Mouse (Mus musculus) T-cell, adult 2 months (primary cell): ENCODE measurements around the gene Gm20517.

ENCODE experiments used
- DNase-seq: peaks from one replicate; pipeline ENCODE4 v3.0.0; 2022; ENCODE audit warnings: low spot score

Gm20517 gene

DNA sequence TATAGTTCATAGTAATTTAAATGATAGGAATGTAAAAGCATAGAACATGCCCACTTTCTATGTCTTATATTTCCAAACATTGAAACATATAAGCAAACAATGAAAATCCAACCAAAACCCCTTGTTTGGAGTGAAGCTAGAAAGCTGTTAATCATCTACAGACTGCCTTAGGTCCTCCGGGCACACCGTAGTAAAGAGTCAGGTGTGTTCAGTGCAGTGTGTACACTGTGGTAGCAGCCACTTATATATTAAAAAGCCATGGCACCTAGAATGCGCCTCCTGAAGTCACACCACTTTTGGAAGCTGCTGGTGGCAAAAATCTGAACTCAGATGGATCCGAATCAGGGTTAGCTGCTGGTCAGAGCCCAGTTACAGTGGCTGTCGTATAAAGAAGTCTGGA is 66.8 kb downstream of the Gm20517 start:
- DNase-seq, result no peak

- no peak for DNase-seq
Observed at GRCm38 (mm10) chr17:47678702-47679101, 67.3 kb downstream of the Gm20517 start.

GRCm38 (mm10) chr17:47682836-47683235 is 71.4 kb downstream of the Gm20517 start:
- no peak for DNase-seq

GRCm38 (mm10) chr17:47687409-47688343 is 76.3 kb downstream of the Gm20517 start:
- DNase-seq, result peak; percentile 95

DNA sequence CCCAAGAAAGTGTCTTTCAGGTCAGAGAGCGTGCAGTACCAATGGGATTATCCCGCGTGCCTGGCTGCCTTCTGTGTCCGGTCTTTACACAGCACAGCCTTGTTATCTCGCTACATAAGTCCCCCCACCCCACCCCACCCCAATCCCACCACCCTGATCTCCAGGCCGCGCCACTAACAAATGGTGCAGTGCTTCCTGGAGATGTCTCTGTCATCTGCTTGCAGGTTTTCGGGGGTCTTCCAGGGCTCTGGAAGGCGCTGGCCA is 76.9 kb downstream of the Gm20517 start, which contains the start of gene Tomm6:
Gene Tomm6 (minus strand): TSS at position 43 of the 264 bp plus-strand sequence.
- DNase-seq, result no peak

- DNase-seq, result peak; percentile 40
Observed at GRCm38 (mm10) chr17:47688608-47689575, 77.5 kb downstream of the Gm20517 start, which contains the start of gene Frs3. Gene Frs3, plus strand, starts transcription at chr17:47689030.

DNA sequence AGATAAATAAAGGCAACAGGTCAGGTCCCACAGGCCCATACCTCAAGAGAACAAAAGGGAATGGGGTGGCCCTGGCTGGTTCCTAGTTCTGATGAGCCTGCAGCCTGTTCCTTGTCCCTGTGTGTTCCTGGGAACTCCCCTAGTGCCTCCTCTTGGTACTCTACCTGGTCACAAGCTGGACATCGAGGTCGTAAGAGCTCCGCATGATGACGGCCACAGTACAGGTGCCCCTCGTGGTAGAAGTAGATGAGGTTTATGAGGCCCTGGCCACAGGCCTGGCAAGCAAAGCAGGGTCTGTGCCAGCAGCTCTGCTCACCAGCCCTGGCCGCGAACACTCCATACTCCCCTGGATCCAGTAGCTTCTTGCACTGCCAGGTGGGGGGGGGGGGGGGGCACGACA is 78.5 kb downstream of the Gm20517 start:
- no peak for DNase-seq

GRCm38 (mm10) chr17:47691650-47692049 is 80.3 kb downstream of the Gm20517 start:
- no peak for DNase-seq

DNA sequence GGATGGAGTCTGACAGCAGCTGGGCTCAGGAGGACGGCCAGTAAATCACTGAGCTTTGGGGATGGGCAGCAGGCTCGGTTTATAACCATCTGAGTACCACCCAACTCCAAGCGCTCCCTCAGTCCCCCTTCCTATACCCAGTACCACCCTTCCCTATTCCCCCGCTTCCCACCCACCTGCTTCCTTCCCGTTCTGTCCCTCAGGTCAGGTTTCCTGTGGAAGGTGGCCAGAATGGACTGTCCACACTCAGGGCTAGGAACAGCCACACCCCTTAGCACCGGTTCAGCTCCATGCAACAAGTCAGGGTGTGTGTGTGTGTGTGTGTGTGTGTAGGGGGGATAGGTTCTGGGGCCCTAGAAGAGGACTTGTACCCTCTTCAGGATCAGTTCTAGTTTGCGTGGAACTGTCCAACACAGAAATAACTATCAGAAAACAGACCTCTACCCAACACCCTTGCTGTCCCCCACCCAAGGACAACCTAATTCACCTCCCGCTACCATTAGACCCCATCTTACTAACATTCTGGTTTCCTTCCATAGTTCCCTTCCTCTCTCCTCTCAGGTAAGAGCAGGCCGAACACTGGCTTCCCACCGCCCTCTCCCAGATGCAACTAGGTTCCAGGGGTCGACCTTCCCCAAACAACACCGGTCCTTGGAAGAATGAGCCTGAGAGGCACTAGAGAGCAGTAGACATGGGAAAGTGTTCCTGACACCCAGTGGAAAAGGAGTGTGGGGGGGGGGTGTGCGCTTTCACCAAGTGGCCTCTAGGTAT is 82.5 kb downstream of the Gm20517 start:
- no peak for DNase-seq

DNA sequence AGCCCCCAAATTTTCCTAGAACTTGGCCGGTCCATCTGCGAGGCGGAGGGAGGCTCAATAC is 82.9 kb downstream of the Gm20517 start, which contains the start of gene Gm21981:
Gene Gm21981 (minus strand): TSS at position 14 of the 61 bp plus-strand sequence.
- no peak for DNase-seq

DNA sequence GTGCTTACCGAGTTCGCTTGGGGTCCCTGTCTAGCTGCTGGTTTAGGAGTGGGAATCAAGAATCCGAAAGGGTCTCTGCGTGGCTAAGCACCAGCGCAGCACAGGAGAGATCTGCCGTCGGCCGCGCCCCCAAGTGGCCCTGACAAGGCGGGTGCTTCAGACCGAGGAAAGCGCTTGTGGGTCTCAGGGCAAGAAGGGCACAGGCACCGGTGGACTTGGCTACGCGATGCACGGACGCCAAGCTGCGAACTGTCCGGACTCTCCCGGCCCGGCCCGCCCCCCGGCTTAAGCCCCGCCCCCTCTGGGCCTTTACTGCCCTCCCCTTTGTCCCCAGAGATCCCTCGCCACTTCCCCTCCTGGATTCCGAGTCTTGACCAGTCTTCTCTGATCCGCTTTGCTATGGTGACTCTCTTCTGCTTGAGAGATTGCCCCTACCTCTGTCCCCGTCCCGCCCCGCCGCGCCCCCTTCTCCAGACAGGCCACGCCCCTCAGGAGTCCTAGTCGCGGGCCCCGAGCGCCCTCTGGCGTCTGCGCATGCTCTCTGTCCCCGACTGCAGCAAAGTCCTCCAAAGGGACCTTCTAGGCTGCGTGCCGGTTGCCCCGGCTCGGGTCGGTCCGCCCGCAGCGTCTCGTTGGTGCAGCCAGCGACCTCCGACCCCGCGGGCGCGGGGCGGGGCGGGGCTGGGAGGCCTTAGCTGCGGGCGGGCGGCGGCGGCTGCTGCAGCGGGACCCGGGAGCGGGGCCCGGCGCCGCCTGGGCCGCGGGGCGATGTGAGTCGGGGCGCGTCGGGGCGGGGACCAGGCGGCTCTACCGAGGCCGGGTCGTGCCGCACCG is 83.3 kb downstream of the Gm20517 start, which contains the start of gene Prickle4:
Gene Prickle4 (minus strand): TSS at position 234 of the 834 bp plus-strand sequence.
- peak; percentile 94 for DNase-seq

- DNase-seq, result no peak
Observed at GRCm38 (mm10) chr17:47695337-47695710, 83.9 kb downstream of the Gm20517 start.

DNA sequence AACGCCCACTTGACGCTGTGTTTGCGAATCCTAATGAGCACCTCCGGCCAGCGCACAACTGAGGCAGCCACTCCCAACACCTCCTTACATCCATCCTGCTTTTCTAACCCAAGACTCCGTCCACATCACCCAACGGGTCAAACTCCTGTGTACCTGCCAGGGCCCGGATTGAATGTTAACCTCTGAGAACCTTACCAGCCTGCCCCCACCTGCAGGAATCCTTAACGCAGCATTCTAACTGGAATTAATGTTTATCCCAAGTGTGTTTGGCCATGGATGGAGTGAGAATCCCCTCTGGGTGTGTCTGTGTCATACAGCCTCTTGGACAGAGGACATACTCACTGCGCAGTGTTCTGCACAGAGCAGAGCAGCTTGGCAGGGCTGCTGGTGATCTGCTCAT is 86.8 kb downstream of the Gm20517 start:
- no peak for DNase-seq

GRCm38 (mm10) chr17:47699055-47699454 is 87.7 kb downstream of the Gm20517 start:
- no peak for DNase-seq

GRCm38 (mm10) chr17:47701793-47702192 is 90.4 kb downstream of the Gm20517 start:
- no peak for DNase-seq

GRCm38 (mm10) chr17:47702548-47703345 is 91.4 kb downstream of the Gm20517 start:
- no peak for DNase-seq

GRCm38 (mm10) chr17:47703556-47703955 is 92.2 kb downstream of the Gm20517 start:
- DNase-seq, result no peak

DNA sequence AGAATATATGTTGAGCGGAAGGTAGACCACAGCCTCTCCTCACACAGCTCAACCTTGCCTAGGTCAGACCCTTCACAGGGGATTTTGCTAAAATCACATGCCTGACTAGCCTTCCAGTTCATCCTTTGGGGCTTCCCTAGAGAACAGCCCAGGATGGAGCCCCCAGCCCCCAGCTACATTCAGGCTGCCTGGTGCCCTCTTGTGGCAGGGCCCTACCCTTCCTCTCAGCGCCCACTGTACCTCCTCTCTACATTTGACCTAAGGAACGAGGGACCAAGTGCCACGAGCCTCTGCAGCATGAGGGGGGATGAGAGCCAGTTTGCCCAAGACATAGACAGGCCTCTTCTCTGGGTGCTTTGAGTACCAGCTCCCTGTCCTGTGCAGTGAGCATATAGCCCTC is 93.3 kb downstream of the Gm20517 start:
- DNase-seq, result no peak

DNA sequence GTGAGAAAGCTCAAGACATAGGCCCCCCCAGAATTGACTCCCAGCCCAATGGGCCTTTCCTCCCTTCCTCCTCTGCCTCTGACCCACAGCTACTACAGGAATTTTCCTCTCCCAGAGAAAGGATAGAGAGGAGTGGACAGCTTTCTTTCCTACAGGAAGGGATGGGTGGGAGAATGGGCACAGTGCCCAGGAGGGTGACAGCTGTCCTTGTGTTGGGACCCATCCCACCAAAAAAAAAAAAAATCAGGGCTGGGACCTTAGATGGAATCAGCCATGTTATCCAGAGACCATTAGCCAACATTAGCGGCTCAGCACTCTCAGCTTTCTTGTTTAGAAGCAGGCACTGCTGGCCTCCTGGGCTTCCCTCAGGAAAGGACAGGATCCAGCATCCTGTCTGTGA is 94.8 kb downstream of the Gm20517 start:
- no peak for DNase-seq

DNA sequence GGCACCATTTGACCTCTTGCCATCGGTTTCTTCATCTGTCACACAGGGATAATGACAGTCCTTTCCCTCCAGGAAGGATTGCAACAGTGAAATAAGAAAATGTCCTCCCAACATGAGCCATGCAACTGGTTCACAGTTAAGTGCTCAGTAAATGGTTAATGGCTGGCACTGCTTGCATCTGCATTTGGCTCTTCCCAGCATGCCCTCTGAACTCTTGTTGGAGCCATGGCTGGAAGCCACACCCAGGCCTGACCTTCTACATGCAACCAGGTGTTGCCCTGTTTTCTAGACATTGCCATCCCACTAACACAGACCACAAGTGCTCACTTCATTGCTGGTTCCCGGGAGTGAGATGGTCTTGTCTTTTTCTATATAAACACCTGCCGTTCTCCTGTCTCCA is 96.6 kb downstream of the Gm20517 start:
- no peak for DNase-seq

- DNase-seq, result no peak
Observed at GRCm38 (mm10) chr17:47708972-47709371, 97.6 kb downstream of the Gm20517 start.
